Mouse (Mus musculus): ENCODE measurements at regions not wholly inside any gene's neighbourhood (a gene's known extent, or its start where the extent isn't known, plus 50 kb on each side); places are given as distances from the start of the nearest gene placed in this dataset.

DNA sequence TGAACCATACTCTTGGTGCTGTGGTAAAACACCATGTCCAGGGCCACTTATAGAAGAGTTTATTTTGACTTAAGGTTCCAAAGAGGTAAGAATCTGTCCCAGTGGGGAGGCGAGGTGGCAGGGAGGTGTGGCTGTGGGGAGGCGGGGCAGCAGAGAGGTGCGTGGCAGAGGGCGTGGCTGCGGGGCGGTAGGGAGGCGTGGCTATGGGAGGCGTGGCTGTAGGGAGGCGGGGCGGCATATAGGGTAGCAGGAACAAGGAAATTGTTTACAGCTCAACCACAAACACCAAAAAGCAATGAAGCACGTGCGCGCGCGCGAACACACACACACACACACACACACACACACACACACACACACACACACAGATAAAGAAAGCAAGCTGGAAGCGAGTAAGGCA is 62.0 kb upstream of the Ccdc60 start:
- no peaks in the 10 kb centered on the region for H3K36me3 ChIP-seq (ENCODE audit: control insufficient read depth, insufficient read depth, low read length)
- 55% methylated on average over 17 of the region's 17 CpGs for whole genome bisulfite sequencing
- peak; percentile 34 for DNase-seq (ENCODE audit: low spot score)
- H3K9me3 ChIP-seq (ENCODE audit: control insufficient read depth, low read length): no peaks in the 10 kb centered on the region
- no peak overlapping the region for H3K27ac ChIP-seq (replicated peaks)
- no peaks in the 10 kb centered on the region for H3K4me1 ChIP-seq (replicated peaks; ENCODE audit: control insufficient read depth, insufficient read depth)
- no peak overlapping the region for H3K9ac ChIP-seq (ENCODE audit: low read length)
- ATAC-seq (ENCODE audit: low FRiP score, low TSS enrichment): 0 out of 2 replicates have a peak, but pooled peaks have one; percentile 47
- TF ChIP-seq CTCF (IDR thresholded peaks at IDR 0.05; ENCODE audit: low read depth) (no peak), EP300 (optimal IDR thresholded peaks at IDR 0.05) (no peak)
- no peak overlapping the region for H3K4me2 ChIP-seq (replicated peaks; ENCODE audit: low read depth)
- no peaks in the 10 kb centered on the region for H3K27me3 ChIP-seq (ENCODE audit: control insufficient read depth, insufficient read depth, low read length)
- H3K4me3 ChIP-seq (ENCODE audit: low read depth, low read length): no peak overlapping the region

DNA sequence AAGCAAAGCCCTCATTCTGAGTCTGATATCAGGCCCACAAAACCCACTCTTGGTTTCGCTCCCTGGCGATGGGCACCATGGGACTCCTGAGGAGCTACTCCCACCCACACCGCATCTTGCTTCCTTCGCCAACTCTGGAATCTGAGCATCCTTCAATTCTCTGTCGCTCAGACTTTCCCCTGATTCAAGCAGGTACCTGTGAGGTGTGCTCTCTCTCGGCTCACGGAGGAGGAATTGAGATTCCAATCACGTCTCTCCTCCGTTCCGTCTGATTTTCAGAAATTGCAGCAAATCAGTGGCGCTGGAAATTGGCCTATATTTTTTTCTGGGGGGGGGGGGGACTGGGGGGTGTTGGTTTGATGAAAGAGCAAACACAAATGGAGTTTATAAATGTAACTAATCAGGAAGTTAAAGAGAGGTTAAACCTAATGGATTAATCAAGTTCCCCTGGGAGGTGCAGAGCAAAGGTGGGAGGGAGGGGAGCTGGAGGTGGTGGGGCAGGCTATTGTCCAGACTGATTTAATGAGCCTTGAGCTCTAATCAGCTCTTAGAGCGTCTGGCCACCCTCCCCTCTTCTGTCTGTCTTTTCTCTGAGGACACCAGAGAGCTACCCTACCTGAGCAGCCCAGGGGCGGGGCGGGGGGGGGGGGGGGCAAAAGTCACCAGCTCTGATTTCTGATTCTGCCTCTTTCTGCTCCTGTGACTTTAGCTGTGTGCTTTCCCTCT is 53.6 kb upstream of the Ccdc60 start:
- no peaks in the 10 kb centered on the region for H3K4me1 ChIP-seq (replicated peaks; ENCODE audit: control insufficient read depth, insufficient read depth)
- H3K36me3 ChIP-seq (ENCODE audit: control insufficient read depth, insufficient read depth, low read length): no peaks in the 10 kb centered on the region
- no peak overlapping the region for H3K4me3 ChIP-seq (ENCODE audit: low read depth, low read length)
- no peak for DNase-seq (ENCODE audit: low spot score)
- TF ChIP-seq EP300 (optimal IDR thresholded peaks at IDR 0.05) (no peak), CTCF (IDR thresholded peaks at IDR 0.05; ENCODE audit: low read depth) (no peak)
- H3K27ac ChIP-seq (replicated peaks): no peak overlapping the region
- 31% methylated on average over 13 of the region's 14 CpGs for WGBS
- H3K27me3 ChIP-seq (ENCODE audit: control insufficient read depth, insufficient read depth, low read length): no peaks in the 10 kb centered on the region
- H3K9ac ChIP-seq (ENCODE audit: low read length): no peak overlapping the region
- no peaks in the 10 kb centered on the region for H3K9me3 ChIP-seq (ENCODE audit: control insufficient read depth, low read length)
- H3K4me2 ChIP-seq (replicated peaks; ENCODE audit: low read depth): no peak overlapping the region
- ATAC-seq (ENCODE audit: low FRiP score, low TSS enrichment): no peak

DNA sequence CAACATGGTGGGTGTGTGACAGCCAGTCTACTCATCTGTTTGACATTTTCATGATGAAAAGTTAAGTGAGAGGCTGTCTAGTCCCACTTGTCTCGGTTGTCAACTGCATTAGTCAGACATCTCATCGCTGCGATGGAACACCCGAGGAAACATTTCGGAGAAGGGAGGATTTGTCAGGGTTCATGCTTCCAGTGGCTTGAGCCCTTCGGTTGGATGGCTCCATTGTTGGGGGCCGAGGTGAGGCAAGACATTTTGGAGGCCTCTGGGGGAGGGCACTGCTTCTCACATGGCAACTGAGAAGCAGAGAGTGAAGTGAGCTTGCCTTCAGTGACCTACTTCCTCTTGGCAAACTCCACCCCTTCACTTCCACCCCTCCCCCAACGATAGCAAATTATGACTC is 50.7 kb upstream of the Ccdc60 start:
- H3K27ac ChIP-seq (replicated peaks): no peak overlapping the region
- DNase-seq (ENCODE audit: low spot score): no peak
- no peaks in the 10 kb centered on the region for H3K27me3 ChIP-seq (ENCODE audit: control insufficient read depth, insufficient read depth, low read length)
- ATAC-seq (ENCODE audit: low FRiP score, low TSS enrichment): no peak
- no peaks in the 10 kb centered on the region for H3K9me3 ChIP-seq (ENCODE audit: control insufficient read depth, low read length)
- H3K9ac ChIP-seq (ENCODE audit: low read length): no peak overlapping the region
- no peaks in the 10 kb centered on the region for H3K4me1 ChIP-seq (replicated peaks; ENCODE audit: control insufficient read depth, insufficient read depth)
- H3K4me3 ChIP-seq (ENCODE audit: low read depth, low read length): no peak overlapping the region
- TF ChIP-seq EP300 (optimal IDR thresholded peaks at IDR 0.05): no peak
- no peak overlapping the region for H3K4me2 ChIP-seq (replicated peaks; ENCODE audit: low read depth)
- 85% methylated on average over 8 of the region's 8 CpGs for WGBS
- no peaks in the 10 kb centered on the region for H3K36me3 ChIP-seq (ENCODE audit: control insufficient read depth, insufficient read depth, low read length)

Measured in stomach, postnatal 0 days (tissue).